Mouse (Mus musculus) right cerebral cortex, adult 2 months (tissue): ENCODE results near the gene Gpr182.
"Not testable (repeated sequence)": the region's sequence is repeated elsewhere in the genome, so short reads cannot be mapped to it uniquely, and the experiment has no call there.

Experiments used
- DNase-seq, 2 experiments: peaks; one replicate each; pipeline ENCODE4 v3.0.0; 2021 to 2022; ENCODE audit warnings: low spot score in 2 of 2

Gpr182 gene

GRCm38 (mm10) chr10:127751548-127751947, at the start of gene Gpr182:
TSS of gene Gpr182 (minus strand) at chr10:127751732.
- no peak for DNase-seq

- DNase-seq = no peak
These were observed 49.4 kb upstream of the Gpr182 start, which contains the start of gene Rdh16 for GRCm38 (mm10) chr10:127800891-127801290. TSS of gene Rdh16 (plus strand) at chr10:127801152.

- DNase-seq = no peak
These were observed 47.8 kb upstream of the Gpr182 start for GRCm38 (mm10) chr10:127799295-127799694.

DNA sequence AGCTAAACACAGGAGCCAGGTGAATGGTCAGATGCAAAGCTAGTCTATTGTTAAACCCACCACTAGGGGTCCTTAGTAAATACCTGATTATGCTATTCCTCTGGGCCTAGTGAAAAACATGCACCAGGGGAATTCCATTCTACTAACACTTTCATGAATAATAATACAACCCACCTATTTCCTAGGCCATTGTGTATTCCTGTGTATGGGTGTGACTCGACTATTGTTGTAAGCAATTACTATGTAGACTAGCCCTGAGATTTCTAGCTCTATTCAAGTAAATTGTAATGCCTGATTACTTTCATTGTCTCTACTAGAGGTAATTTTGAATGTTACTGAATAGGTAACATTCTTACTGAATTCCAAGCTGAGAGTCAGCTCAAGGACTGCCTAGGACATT, 33.9 kb upstream of the Gpr182 start:
- not testable (repeated sequence) for DNase-seq

GRCm38 (mm10) chr10:127782321-127782720, 30.8 kb upstream of the Gpr182 start:
- DNase-seq = not testable (repeated sequence)

GRCm38 (mm10) chr10:127776011-127776410, 24.5 kb upstream of the Gpr182 start, which contains the start of gene Rdh9:
TSS of gene Rdh9 (plus strand) at chr10:127776386.
- no peak for DNase-seq

- no peak for DNase-seq
These were observed 15.0 kb upstream of the Gpr182 start for GRCm38 (mm10) chr10:127766564-127766963.

GRCm38 (mm10) chr10:127763914-127764680, 12.6 kb upstream of the Gpr182 start:
- DNase-seq = no peak

DNA sequence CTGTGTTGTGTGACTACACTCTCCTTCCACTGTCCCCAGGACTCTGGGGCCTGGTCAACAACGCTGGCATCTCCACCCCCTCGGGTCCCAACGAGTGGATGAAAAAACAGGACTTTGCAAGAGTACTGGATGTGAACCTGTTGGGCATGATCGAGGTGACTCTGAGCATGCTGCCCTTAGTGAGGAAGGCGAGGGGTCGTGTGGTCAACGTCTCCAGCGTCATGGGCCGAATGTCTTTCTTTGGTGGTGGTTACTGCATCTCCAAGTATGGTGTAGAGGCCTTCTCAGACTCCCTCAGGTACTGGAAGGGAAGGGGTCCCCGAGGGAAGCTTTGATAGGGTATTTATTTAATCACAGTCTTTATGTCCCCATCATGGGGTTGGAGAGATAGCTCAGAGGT, 11.4 kb upstream of the Gpr182 start:
- DNase-seq = not testable (repeated sequence)

- no peak for DNase-seq
These were observed 7.9 kb upstream of the Gpr182 start, which contains the start of the genes Rdh1 and Rdh16f1 for GRCm38 (mm10) chr10:127759181-127760110. TSS of gene Rdh1 (plus strand) at chr10:127759721. TSS of gene Rdh16f1 (plus strand) at chr10:127759787.

DNA sequence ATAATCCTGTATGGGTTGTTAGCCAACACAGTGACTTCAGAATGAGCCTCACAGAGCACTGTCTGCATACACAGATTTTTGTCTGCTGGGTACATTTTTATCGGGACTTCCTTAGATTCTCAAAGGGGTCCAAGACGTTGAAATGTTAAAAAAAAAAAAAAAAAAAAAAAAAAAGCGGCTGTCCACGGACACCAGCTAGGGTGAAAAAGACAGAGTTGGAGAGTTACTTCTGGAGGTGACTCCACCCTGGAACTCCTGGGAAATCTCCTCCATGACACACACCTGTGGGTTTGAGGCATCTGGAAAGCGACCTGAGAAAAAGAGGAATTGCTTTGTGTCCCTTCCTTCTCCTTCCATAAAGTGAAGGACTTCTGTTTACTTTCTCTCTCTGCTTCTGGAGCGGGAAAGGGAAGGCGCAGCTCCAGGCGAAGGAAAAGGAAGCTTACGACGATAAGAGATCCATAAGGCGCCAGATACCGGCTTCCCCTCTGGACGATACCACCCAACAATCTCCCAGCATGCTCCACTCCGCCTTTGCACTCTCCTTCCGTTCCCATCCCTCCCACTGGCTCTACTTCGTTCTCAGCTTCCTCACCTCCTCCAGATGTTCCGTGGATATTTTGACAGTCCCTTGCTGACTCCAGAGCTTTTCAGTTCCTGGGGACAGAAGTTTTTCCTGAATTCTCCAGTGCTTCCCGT, 4.4 kb upstream of the Gpr182 start:
- DNase-seq = no peak

DNA sequence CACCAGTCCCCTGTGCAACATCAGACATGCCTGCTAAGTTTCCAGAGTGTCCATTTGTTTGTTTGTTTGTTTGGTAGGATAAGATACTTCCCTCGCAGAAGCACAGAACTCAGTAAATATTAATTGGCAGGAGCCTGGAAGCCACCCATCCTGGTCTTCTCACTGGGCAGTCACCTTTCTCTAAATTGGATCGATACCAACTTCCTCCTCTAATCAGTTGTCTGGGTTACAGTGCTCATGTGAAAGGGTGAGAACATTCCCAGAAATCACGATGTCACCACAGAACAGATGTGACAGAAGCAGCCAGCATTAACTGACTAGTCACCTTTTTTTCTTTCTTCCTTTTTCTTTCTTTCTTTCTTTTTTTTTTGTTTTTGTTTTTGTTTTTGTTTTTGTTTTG, 3.7 kb upstream of the Gpr182 start:
- no peak for DNase-seq

DNA sequence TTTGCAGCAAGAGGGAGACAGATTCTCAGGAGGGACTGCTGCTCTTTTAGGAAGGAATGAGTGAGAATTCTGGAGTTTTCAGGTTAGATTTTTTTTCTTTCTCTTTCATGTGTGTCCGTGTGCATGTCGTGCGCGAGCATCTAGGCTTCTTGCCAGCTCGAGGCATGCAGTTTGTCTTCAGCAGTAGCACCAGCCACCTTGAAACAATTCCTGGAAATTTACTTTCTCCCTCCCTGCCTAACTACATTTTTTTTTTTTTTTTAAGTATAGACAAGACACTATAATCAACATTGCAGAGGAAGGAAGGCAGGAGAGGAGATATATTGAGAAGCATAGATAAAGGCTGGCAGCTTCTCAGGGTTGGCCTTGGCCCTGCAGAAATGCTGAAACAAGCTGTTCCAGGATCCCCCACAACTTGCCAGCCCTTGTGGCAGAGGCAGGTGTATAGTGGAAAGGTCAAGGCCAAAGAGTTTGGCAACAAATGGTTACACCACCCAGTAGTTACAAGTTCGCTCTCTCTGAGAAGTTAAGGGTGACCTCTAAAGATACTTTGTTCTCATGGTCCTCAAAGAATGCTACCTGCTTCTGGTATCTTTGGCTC, 3.1 kb upstream of the Gpr182 start:
- DNase-seq = no peak

DNA sequence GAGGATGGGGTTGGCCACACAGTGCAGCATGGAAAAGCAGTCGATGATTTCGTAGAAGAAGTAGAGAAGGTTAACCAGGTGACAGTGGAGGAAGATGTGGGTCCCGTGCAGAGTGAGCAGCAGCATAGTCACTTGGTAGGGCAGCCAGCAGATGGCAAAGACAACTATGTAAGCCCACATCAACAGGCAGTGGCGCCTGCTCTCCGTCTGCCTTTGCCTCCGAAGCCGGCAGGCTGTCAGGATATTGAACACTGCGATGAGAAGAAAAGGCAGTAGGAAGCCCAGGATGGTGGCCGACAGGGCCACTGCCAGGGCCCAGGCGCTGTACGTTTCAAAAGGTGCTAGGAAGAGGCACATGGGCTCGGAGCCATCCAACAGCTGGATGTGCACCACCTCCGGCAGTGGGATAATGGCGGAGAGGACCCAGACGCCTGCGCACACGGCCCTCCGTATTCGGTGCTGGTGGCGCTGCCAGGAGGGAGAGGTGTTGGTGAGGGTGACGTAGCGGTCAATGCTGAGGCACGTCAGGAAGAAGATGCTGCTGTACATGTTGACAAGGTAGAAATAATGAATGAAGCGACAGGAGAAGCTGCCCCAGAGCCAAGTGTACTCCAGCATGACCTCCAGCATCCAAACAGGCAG, 1.3 kb downstream of the Gpr182 start:
- DNase-seq = peak in 1 of 2 experiments; percentile 44

DNA sequence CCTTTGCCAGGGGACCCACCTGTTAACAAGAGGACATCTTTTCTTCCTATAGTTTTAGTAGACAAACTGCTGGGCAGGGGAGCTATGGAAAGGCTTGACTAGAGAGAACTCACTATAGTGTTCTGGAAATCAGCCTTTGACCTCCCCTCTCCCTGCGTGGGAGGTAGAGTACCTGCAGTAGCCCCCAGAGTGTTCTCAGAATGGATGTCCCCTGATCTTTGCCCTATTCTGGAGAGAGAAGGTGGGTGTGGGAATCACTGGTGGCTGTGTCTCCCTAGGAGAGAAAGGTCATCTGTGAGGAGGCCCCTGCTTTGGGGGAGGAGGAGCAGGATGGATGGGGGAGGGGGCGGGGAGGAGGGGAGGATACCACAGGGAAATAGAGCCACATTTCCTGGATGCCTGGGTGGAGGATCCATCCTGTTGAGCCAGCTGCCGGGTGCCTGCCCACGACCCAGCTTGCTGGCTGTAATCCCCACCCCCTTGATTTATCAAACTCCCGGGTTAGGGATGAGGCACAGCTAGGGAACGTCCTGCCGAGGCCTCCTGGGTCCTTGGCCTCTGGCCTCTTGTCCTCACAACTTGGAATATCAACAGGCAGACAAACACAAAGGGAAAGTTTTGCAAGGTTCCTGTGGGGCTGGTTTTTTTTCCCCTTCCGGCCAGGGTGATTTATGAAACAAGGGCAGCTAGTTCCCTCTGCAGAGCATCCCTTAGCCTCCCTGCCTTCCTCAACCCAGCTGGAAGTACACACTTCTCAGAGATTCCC, 2.5 kb downstream of the Gpr182 start:
- DNase-seq = no peak

DNA sequence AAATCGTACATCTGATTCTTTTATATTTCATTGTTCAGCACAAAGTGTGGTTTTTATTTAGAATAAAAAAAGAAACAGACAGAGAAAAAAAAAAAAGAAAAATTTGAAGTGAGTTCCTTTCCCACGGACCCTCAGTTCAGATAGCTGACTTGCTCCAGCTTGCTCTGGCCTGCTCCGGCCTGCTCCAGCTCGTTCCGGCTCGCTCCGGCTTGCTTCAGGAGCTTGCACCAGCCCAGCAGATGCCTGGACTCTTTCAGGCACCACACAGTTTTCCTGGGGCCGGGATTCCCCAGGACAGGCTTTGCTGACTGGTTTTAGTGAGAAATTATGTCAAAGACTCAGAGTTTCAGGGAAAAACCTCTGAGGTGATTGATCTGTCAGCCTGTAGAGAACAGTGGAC, 4.3 kb downstream of the Gpr182 start:
- no peak for DNase-seq

GRCm38 (mm10) chr10:127745886-127746285, 5.6 kb downstream of the Gpr182 start:
- DNase-seq = no peak

DNA sequence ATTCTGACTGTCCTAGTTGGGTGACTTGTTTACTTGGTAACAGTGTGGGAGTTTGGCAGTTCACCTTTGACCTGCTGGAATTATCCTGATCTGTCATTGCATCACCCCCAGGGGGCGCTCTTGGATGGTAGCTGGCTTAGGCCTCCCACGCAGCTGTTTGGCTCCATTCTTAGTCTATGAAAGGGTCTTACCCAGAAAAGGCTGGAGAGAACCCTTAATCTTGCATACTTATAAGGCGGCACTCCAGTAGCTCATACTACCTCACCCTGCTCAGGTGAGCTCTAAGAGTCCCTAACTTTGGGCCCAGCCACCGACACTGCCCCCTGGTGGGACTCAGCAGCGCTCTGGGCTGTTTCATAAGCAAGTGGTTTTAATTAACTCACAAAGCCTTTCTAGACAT, 6.9 kb downstream of the Gpr182 start:
- no peak for DNase-seq

GRCm38 (mm10) chr10:127739661-127740161, 11.8 kb downstream of the Gpr182 start:
- DNase-seq = peak; percentile 27 to 30
